Mouse (Mus musculus): ENCODE data around the gene Atxn1. TPM values are rescaled to one million over a fixed set of nuclear protein-coding genes. Genes with fewer than 3 reads are reported as not detected.

Atxn1 gene
- total and polyA plus RNA-seq, 2 experiments from 2014 or later, result 12.0 to 31.4 TPM

DNA sequence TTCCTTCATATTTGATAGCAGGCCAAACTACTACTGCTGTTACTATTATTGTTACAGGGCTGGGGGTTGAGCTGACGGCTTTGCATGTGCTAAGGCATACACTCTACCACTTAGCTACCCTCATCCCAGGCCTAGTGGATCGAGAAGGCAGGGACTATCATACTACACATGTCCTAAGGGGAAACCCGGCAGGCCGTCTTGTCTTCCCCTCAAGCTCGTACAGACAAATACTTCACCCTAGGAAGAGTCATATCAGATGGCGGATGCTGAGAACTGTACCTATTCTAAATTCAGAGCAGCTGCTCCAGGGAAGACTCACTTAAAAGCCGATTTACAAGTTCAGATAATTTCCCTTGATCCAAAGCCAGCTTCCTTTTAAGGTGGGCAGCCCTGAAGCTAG lies 40.8 kb upstream of the Atxn1 start:
- no peaks in the 10 kb centered on the region for H3K9me3 ChIP-seq (ENCODE audit: low read length)

DNA sequence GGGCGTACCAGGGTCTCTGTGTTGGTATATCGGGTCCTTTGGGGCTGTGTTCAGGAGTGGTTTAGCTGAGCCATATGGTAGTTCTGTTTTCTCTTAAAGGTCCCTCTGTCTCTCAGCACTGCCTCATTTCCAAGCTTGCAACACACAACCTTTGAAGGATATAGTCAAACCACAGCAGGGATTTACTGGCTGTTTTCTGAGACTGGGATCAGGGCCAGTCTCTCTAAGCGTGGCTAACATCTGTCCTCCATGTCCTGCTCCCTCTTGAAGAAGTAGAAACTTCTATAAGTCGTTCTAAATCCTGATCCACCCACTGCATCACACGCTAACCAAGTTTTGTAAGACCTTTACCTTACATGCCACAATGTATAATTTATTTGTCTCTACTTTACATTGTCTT lies 36.5 kb upstream of the Atxn1 start:
- Histone ChIP-seq H3K9ac (replicated peaks; ENCODE audit: low read length, poor library complexity, severe bottlenecking) (no peak overlapping the region), H3K9me3 (ENCODE audit: low read length) (no peaks in the 10 kb centered on the region), H3K27ac (ENCODE audit: low read depth, low read length) (no peak overlapping the region), H3K4me2 (ENCODE audit: low read depth, low read length, poor library complexity, severe bottlenecking) (no peak overlapping the region), H3K27me3 (ENCODE audit: insufficient read depth, low read length) (no peaks in the 10 kb centered on the region), H3K4me1 (ENCODE audit: insufficient read depth, low read length) (peaks cover 6% of the 10 kb centered on the region), H3K36me3 (ENCODE audit: insufficient read depth, low read length) (no peaks in the 10 kb centered on the region), H3K4me3 (ENCODE audit: low read depth, low read length) (no peak overlapping the region)
- DNase-seq (ENCODE audit: low spot score) (no peak), ATAC-seq (ENCODE audit: low FRiP score) (no peak)
- TF ChIP-seq CTCF (IDR thresholded peaks at IDR 0.05), result no peak
- WGBS, result 85% methylated on average over 5 of the region's 5 CpGs

More for the DNA sequence above, 40.8 kb upstream of the Atxn1 start:
- peaks cover 9% of the 10 kb centered on the region for H3K4me1 ChIP-seq (ENCODE audit: insufficient read depth, low read length)
- H3K4me2 ChIP-seq (ENCODE audit: low read depth, low read length, poor library complexity, severe bottlenecking), result 0 out of 2 replicates have a peak overlapping the region, but pooled peaks have one; percentile 24
- no peak for TF ChIP-seq CTCF (IDR thresholded peaks at IDR 0.05)
- 39% methylated on average over 7 of the region's 7 CpGs for WGBS
- DNase-seq (ENCODE audit: low spot score) (no peak), ATAC-seq (ENCODE audit: low FRiP score) (no peak)
- peak overlapping the region; percentile 34; the same call in 1 of the 2 replicates for H3K27ac ChIP-seq (ENCODE audit: low read depth, low read length)
- no peaks in the 10 kb centered on the region for H3K27me3 ChIP-seq (ENCODE audit: insufficient read depth, low read length)
- no peaks in the 10 kb centered on the region for H3K36me3 ChIP-seq (ENCODE audit: insufficient read depth, low read length)
- H3K4me3 ChIP-seq (ENCODE audit: low read depth, low read length), result no peak overlapping the region
- H3K9ac ChIP-seq (replicated peaks; ENCODE audit: low read length, poor library complexity, severe bottlenecking), result no peak overlapping the region

DNA sequence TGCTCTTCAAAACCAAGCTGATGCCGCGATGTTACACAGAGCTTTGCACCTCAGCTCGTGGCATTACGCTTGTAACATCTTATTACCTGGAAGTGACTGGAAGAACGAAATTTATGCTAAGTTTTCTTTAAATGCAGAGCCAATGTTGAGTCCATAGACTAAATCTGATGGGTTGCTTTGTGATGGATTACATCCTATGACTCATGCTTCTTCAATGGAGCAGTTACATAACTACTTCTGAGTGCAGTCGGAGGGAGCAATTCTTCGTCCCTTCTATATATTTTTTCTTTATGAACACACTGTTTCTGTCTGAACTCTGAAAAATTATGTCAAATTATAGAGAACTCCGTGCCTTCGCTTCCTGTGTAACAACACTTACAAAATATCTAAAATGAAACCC lies 28.1 kb upstream of the Atxn1 start:
- no peaks in the 10 kb centered on the region for H3K36me3 ChIP-seq (ENCODE audit: insufficient read depth, low read length)
- WGBS, result 93% methylated on average over 9 of the region's 9 CpGs
- DNase-seq (ENCODE audit: low spot score), result no peak
- no peaks in the 10 kb centered on the region for H3K4me1 ChIP-seq (ENCODE audit: insufficient read depth, low read length)
- H3K4me3 ChIP-seq (ENCODE audit: low read depth, low read length), result no peak overlapping the region
- no peaks in the 10 kb centered on the region for H3K9me3 ChIP-seq (ENCODE audit: low read length)
- TF ChIP-seq CTCF (IDR thresholded peaks at IDR 0.05), result no peak
- H3K27me3 ChIP-seq (ENCODE audit: insufficient read depth, low read length), result no peaks in the 10 kb centered on the region
- no peak overlapping the region for H3K9ac ChIP-seq (replicated peaks; ENCODE audit: low read length, poor library complexity, severe bottlenecking)
- H3K4me2 ChIP-seq (ENCODE audit: low read depth, low read length, poor library complexity, severe bottlenecking), result no peak overlapping the region
- no peak for ATAC-seq (ENCODE audit: low FRiP score)
- no peak overlapping the region for H3K27ac ChIP-seq (ENCODE audit: low read depth, low read length)

DNA sequence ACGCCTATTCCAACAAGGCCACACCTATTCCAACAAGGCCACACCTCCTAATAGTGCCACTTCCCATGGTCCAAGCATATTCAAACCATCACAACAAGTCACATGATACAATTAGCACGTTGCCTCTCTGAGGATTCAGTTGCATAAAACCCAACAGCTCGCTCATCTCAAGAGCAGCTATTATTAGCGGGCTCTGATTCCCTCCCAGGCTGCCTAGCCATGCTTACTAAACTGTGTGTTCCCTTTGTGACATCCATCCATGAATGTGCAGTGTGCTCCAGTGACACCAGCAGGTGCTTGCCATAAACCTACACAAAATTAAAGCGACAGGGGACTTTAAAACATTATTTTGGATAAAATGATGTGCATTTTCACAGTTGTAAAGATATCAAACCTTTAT lies 25.7 kb upstream of the Atxn1 start:
- no peaks in the 10 kb centered on the region for H3K36me3 ChIP-seq (ENCODE audit: insufficient read depth, low read length)
- H3K9me3 ChIP-seq (ENCODE audit: low read length), result no peaks in the 10 kb centered on the region
- H3K4me3 ChIP-seq (ENCODE audit: low read depth, low read length), result no peak overlapping the region
- no peak for DNase-seq (ENCODE audit: low spot score)
- ATAC-seq (ENCODE audit: low FRiP score), result no peak
- no peaks in the 10 kb centered on the region for H3K4me1 ChIP-seq (ENCODE audit: insufficient read depth, low read length)
- no peaks in the 10 kb centered on the region for H3K27me3 ChIP-seq (ENCODE audit: insufficient read depth, low read length)
- no peak for TF ChIP-seq CTCF (IDR thresholded peaks at IDR 0.05)
- WGBS, result 70% methylated on average over 5 of the region's 5 CpGs
- H3K4me2 ChIP-seq (ENCODE audit: low read depth, low read length, poor library complexity, severe bottlenecking), result no peak overlapping the region
- no peak overlapping the region for H3K9ac ChIP-seq (replicated peaks; ENCODE audit: low read length, poor library complexity, severe bottlenecking)
- no peak overlapping the region for H3K27ac ChIP-seq (ENCODE audit: low read depth, low read length)

DNA sequence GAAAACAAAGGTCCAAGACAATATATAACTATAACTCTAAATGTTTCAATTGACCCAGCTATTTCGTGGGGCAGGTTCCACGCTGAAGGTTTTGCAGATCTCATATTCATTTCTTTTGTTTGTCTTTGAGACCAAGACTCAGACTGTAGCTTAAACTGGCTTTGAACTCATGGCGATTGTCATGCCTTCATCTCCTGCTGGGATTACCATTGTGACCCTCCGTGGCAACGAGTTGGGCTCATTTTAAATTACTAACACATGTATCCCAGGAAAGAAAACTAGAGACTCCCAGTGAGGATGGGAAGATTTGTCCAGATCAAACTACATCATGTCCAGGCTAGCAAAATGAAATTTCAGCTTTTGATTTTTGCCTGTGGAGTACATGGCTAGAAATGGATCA lies 14.4 kb upstream of the Atxn1 start:
- WGBS, result 27% methylated on average over 5 of the region's 5 CpGs
- Histone ChIP-seq H3K9me3 (ENCODE audit: low read length) (no peaks in the 10 kb centered on the region), H3K4me3 (ENCODE audit: low read depth, low read length) (no peak overlapping the region), H3K27me3 (ENCODE audit: insufficient read depth, low read length) (no peaks in the 10 kb centered on the region), H3K36me3 (ENCODE audit: insufficient read depth, low read length) (no peaks in the 10 kb centered on the region), H3K4me2 (ENCODE audit: low read depth, low read length, poor library complexity, severe bottlenecking) (no peak overlapping the region), H3K4me1 (ENCODE audit: insufficient read depth, low read length) (no peaks in the 10 kb centered on the region), H3K9ac (replicated peaks; ENCODE audit: low read length, poor library complexity, severe bottlenecking) (no peak overlapping the region), H3K27ac (ENCODE audit: low read depth, low read length) (no peak overlapping the region)
- no peak for DNase-seq (ENCODE audit: low spot score)
- no peak for ATAC-seq (ENCODE audit: low FRiP score)
- TF ChIP-seq CTCF (IDR thresholded peaks at IDR 0.05), result no peak

DNA sequence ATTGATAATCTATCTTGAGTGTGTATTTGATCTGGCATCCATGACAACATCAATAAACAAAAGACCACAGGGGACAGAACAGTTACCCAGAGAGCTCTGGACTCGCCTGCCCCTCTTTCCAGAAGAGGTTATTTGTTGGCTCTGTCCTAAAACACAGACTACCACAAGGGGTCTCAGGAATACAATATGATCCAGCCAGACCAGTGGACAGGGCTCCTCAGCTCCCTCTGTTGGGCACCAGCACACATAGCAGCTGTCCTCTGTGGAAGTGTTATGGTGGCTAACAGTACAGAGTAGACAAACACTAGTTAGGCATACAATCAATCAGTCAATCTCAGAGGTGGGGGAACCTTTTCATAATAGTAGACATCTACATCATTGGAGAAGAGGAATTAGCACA lies 12.1 kb upstream of the Atxn1 start:
- H3K4me1 ChIP-seq (ENCODE audit: insufficient read depth, low read length), result no peaks in the 10 kb centered on the region

More for the DNA sequence above, 12.1 kb upstream of the Atxn1 start:
- Histone ChIP-seq H3K27me3 (ENCODE audit: insufficient read depth, low read length) (no peaks in the 10 kb centered on the region), H3K36me3 (ENCODE audit: insufficient read depth, low read length) (no peaks in the 10 kb centered on the region), H3K9ac (replicated peaks; ENCODE audit: low read length, poor library complexity, severe bottlenecking) (no peak overlapping the region), H3K4me2 (ENCODE audit: low read depth, low read length, poor library complexity, severe bottlenecking) (no peak overlapping the region), H3K27ac (ENCODE audit: low read depth, low read length) (no peak overlapping the region), H3K4me3 (ENCODE audit: low read depth, low read length) (no peak overlapping the region), H3K9me3 (ENCODE audit: low read length) (no peaks in the 10 kb centered on the region)
- TF ChIP-seq CTCF (IDR thresholded peaks at IDR 0.05), result peak; percentile 90
- 28% methylated on average over 1 of the region's 1 CpGs for WGBS
- ATAC-seq (ENCODE audit: low FRiP score) (no peak), DNase-seq (ENCODE audit: low spot score) (peak; percentile 77)

Data from midbrain, postnatal 0 days (tissue).